ENCODE assay signal across 8 mouse cellular contexts in genomic region chr16:20672965-20673705, GRCm38 (mm10). TPM values are rescaled to one million over a fixed set of nuclear protein-coding genes. Genes with fewer than 3 reads are reported as not detected.
DNase-seq lines count a peak whose midpoint lies in the region; ATAC-seq and TF ChIP-seq lines count a peak whose summit lies in the region.

No protein-coding gene starts in this region.

- ATAC-seq in forebrain, embryonic 13.5 days, result peak; percentile 87
- ATAC-seq in megakaryocyte, adult 5-6 weeks (ENCODE audit: poor library complexity, severe bottlenecking), result peak; percentile 63

- H3K9ac ChIP-seq in forebrain, embryonic 13.5 days, result peak overlapping the region; percentile 97

- H3K4me3 ChIP-seq in forebrain, embryonic 13.5 days, result peak overlapping the region; percentile 97

- no peaks in the 10 kb centered on the region for H3K27me3 ChIP-seq in forebrain, embryonic 13.5 days

- WGBS in forebrain, embryonic 13.5 days, result under 1% methylated on average over 23 of the region's 78 CpGs

- H3K4me2 ChIP-seq in forebrain, embryonic 13.5 days, result peak overlapping the region; percentile 96

- DNase-seq in embryo, embryonic 10 days (ENCODE audit: low spot score), result peak; percentile 32
- no peak for DNase-seq in embryo, embryonic 9.5 days (ENCODE audit: extremely low spot score)
- DNase-seq in brain, embryonic 14.5 days (ENCODE audit: low read depth), result peak; percentile 20
- DNase-seq in heart, postnatal 4 days, result peak; percentile 81
- peak; percentile 64 to 73 for DNase-seq in layer of hippocampus, postnatal 10 days (ENCODE audit: low spot score in 2 of 2)
- peak; percentile 52 to 81 for DNase-seq in spleen, postnatal 4 days (ENCODE audit: low spot score in 2 of 2)

- TF ChIP-seq POLR2A in brain, embryonic 14.5 days (IDR thresholded peaks at IDR 0.05; ENCODE audit: borderline replicate concordance, extremely low read depth, insufficient read depth, insufficient read length, poor library complexity, severe bottlenecking), result no peak

- H3K27ac ChIP-seq in forebrain, embryonic 13.5 days, result peak overlapping the region; percentile 90

- H3K4me1 ChIP-seq in forebrain, embryonic 13.5 days, result peaks cover 35% of the 10 kb centered on the region

- peaks cover 41% of the 10 kb centered on the region for H3K36me3 ChIP-seq in forebrain, embryonic 13.5 days (ENCODE audit: poor library complexity, severe bottlenecking)

- TF ChIP-seq CTCF in brain, embryonic 14.5 days (IDR thresholded peaks at IDR 0.05; ENCODE audit: borderline replicate concordance, extremely low read depth, insufficient read depth, insufficient read length), result no peak

- H3K9me3 ChIP-seq in forebrain, embryonic 13.5 days (replicated peaks), result no peaks in the 10 kb centered on the region

RNA-seq across cellular contexts. Expression of gene Eif4g1, which starts 5.0 kb away (rescaled TPM):
- polyA plus RNA-seq in brain, embryonic 14.5 days (2012; rRNA removed), result 231 and 269 TPM in 2 replicates
- polyA plus RNA-seq in forebrain, embryonic 13.5 days (2015; fragmentation: Nextera tagmentation; extraction: Ambion mirVana), result 146 and 165 TPM in 2 replicates
- 100 to 1,000 TPM; 374 TPM for total RNA-seq in heart, postnatal 4 days (2021)
- 100 to 1,000 TPM; 349 to 379 TPM for total RNA-seq in layer of hippocampus, postnatal 10 days (2021)
- 117 and 119 TPM in 2 replicates for total RNA-seq in megakaryocyte, adult 5-6 weeks (2015)
- total RNA-seq in megakaryocyte, adult 5-6 weeks (2017), result 159 and 160 TPM in 2 replicates

RNA-seq across cellular contexts. Expression of gene Fam131a, which starts 19.9 kb away (rescaled TPM):
- polyA plus RNA-seq in brain, embryonic 14.5 days (2012; rRNA removed), result 53.5 and 74.8 TPM in 2 replicates
- polyA plus RNA-seq in forebrain, embryonic 13.5 days (2015; fragmentation: Nextera tagmentation; extraction: Ambion mirVana), result 32.5 and 35.4 TPM in 2 replicates
- total RNA-seq in heart, postnatal 4 days (2021), result 10 to 100 TPM in 1 of 2 experiments, 1 to 10 TPM in 1; 10.0 to 13.8 TPM
- 100 to 1,000 TPM; 298 to 325 TPM for total RNA-seq in layer of hippocampus, postnatal 10 days (2021)
- 0.09 and 0.33 TPM in 2 replicates for total RNA-seq in megakaryocyte, adult 5-6 weeks (2015)
- total RNA-seq in megakaryocyte, adult 5-6 weeks (2017), result 0.16 and 0.55 TPM in 2 replicates

RNA-seq across cellular contexts. Expression of gene Psmd2, which starts 21.7 kb away (rescaled TPM):
- polyA plus RNA-seq in brain, embryonic 14.5 days (2012; rRNA removed), result 215 and 226 TPM in 2 replicates
- 388 and 416 TPM in 2 replicates for polyA plus RNA-seq in forebrain, embryonic 13.5 days (2015; fragmentation: Nextera tagmentation; extraction: Ambion mirVana)
- 100 to 1,000 TPM; 185 to 194 TPM for total RNA-seq in heart, postnatal 4 days (2021)
- total RNA-seq in layer of hippocampus, postnatal 10 days (2021), result 100 to 1,000 TPM; 248 to 270 TPM
- 88.9 and 92.4 TPM in 2 replicates for total RNA-seq in megakaryocyte, adult 5-6 weeks (2015)
- 134 and 172 TPM in 2 replicates for total RNA-seq in megakaryocyte, adult 5-6 weeks (2017)

RNA-seq across cellular contexts. Expression of gene Ece2, which starts 43.5 kb away (rescaled TPM):
- polyA plus RNA-seq in brain, embryonic 14.5 days (2012; rRNA removed), result 27.3 and 27.7 TPM in 2 replicates
- 7.1 and 7.8 TPM in 2 replicates for polyA plus RNA-seq in forebrain, embryonic 13.5 days (2015; fragmentation: Nextera tagmentation; extraction: Ambion mirVana)
- 1 to 10 TPM in 1 of 2 experiments, under 1 TPM in 1; 0.93 to 1.4 TPM for total RNA-seq in heart, postnatal 4 days (2021)
- 10 to 100 TPM; 29.5 to 33.8 TPM for total RNA-seq in layer of hippocampus, postnatal 10 days (2021)
- not detected in 2 replicates for total RNA-seq in megakaryocyte, adult 5-6 weeks (2015)
- not detected in 2 replicates for total RNA-seq in megakaryocyte, adult 5-6 weeks (2017)

RNA-seq across cellular contexts. Expression of gene Polr2h, which starts 44.3 kb away (rescaled TPM):
- polyA plus RNA-seq in brain, embryonic 14.5 days (2012; rRNA removed), result 51.9 and 66.5 TPM in 2 replicates
- 101 and 104 TPM in 2 replicates for polyA plus RNA-seq in forebrain, embryonic 13.5 days (2015; fragmentation: Nextera tagmentation; extraction: Ambion mirVana)
- total RNA-seq in heart, postnatal 4 days (2021), result 10 to 100 TPM; 15.6 to 16.7 TPM
- total RNA-seq in layer of hippocampus, postnatal 10 days (2021), result 10 to 100 TPM; 23.2 to 27.7 TPM
- 34.7 and 36.7 TPM in 2 replicates for total RNA-seq in megakaryocyte, adult 5-6 weeks (2015)
- total RNA-seq in megakaryocyte, adult 5-6 weeks (2017), result 27.8 and 29.2 TPM in 2 replicates

Comparison
In these comparisons a context has a peak if more than half of its experiments do, and no peak if none do; other contexts are left out.
1. RNA of gene Fam131a, which starts 19.9 kb away (total RNA-seq): 298 to 325 TPM in layer of hippocampus, postnatal 10 days; 10.0 to 13.8 TPM in heart, postnatal 4 days and 0.09 to 0.55 TPM in megakaryocyte, adult 5-6 weeks; every median in the first group is over 10 times any median in the second.